Mouse (Mus musculus) frontal cortex, postnatal 10 days (tissue): ENCODE data around the gene Vps37d.
A peak's percentile ranks its signal among the peaks of the same experiment; 100 is the strongest.
"Not testable (repeated sequence)": the region's sequence is repeated elsewhere in the genome, so short reads cannot be mapped to it uniquely, and the experiment has no call there.

Source experiments
- DNase-seq, 2 experiments: peaks; one replicate each; pipeline ENCODE4 v3.0.0; 2022; ENCODE audit warnings: low spot score in 2 of 2, mixed read lengths in 1 of 2

Vps37d gene

GRCm38 (mm10) chr5:135075655-135076054 lies 2.4 kb downstream of the Vps37d start:
- no peak for DNase-seq

GRCm38 (mm10) chr5:135073349-135074150 lies 4.5 kb downstream of the Vps37d start:
- DNase-seq: no peak

- DNase-seq: no peak
These were observed 5.3 kb downstream of the Vps37d start for GRCm38 (mm10) chr5:135072720-135073119.

GRCm38 (mm10) chr5:135072061-135072460 lies 6.0 kb downstream of the Vps37d start:
- no peak for DNase-seq

GRCm38 (mm10) chr5:135070448-135070847 lies 7.6 kb downstream of the Vps37d start:
- no peak for DNase-seq

- DNase-seq: no peak
These were observed 12.1 kb downstream of the Vps37d start for GRCm38 (mm10) chr5:135066008-135066407.

GRCm38 (mm10) chr5:135064909-135065446 lies 13.1 kb downstream of the Vps37d start, which contains the start of gene Bud23:
Gene Bud23 (minus strand): TSS chr5:135064959.
- not testable (repeated sequence) for DNase-seq

- DNase-seq: no peak
These were observed 13.7 kb downstream of the Vps37d start for GRCm38 (mm10) chr5:135064382-135064766.

- peak; percentile 95 to 97 for DNase-seq
These were observed 14.3 kb downstream of the Vps37d start, which contains the start of gene Dnajc30 for GRCm38 (mm10) chr5:135063629-135064381. Gene Dnajc30 (plus strand): TSS chr5:135064202.

- DNase-seq: no peak
These were observed 24.7 kb downstream of the Vps37d start for GRCm38 (mm10) chr5:135053356-135053755.

- DNase-seq: not testable (repeated sequence)
These were observed 28.8 kb downstream of the Vps37d start for GRCm38 (mm10) chr5:135049268-135049667.

GRCm38 (mm10) chr5:135048539-135048938 lies 29.5 kb downstream of the Vps37d start:
- DNase-seq: no peak

- no peak for DNase-seq
These were observed 33.5 kb downstream of the Vps37d start for GRCm38 (mm10) chr5:135044575-135044974.

- no peak for DNase-seq
These were observed 35.8 kb downstream of the Vps37d start for GRCm38 (mm10) chr5:135042105-135042788.

GRCm38 (mm10) chr5:135040777-135041176 lies 37.3 kb downstream of the Vps37d start:
- DNase-seq: no peak

- no peak for DNase-seq
These were observed 38.0 kb downstream of the Vps37d start for GRCm38 (mm10) chr5:135040059-135040458.

GRCm38 (mm10) chr5:135039541-135039940 lies 38.5 kb downstream of the Vps37d start:
- no peak for DNase-seq

GRCm38 (mm10) chr5:135037946-135038345 lies 40.1 kb downstream of the Vps37d start:
- no peak for DNase-seq

GRCm38 (mm10) chr5:135035608-135036359 lies 42.3 kb downstream of the Vps37d start:
- DNase-seq: peak in 1 of 2 experiments; percentile 67

GRCm38 (mm10) chr5:135034593-135034992 lies 43.5 kb downstream of the Vps37d start:
- DNase-seq: no peak

- DNase-seq: no peak
These were observed 45.5 kb downstream of the Vps37d start for GRCm38 (mm10) chr5:135032581-135032980.
